Mouse (Mus musculus): ENCODE results near the gene Ago3.

DNA sequence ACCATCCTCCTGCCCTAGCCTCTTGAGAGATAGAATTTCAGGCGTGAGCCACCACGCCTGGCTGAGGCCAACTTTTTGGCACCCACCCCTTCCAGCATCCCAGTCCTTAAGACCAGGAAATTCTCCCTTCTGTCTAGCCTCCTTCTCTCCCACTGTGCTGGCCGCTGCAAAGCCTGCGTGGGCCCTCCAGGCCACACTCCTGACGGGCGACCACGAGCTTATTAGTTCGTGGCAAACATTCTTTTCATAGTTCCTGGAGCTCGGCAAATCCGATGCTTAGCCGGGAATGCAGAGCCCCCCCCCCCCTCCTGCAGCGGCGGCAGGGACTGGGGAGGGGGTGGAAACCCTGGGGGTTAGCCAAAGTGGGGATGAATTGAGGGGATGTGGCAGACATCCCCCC is 138.2 kb downstream of the Ago3 start:
- TF ChIP-seq CTCF (IDR thresholded peaks at IDR 0.05; ENCODE audit: insufficient read depth, low read depth, low read length), result no peak
- no peak for TF ChIP-seq POLR2A (IDR thresholded peaks at IDR 0.05; ENCODE audit: insufficient read depth, low read depth, low read length)

Data from olfactory bulb, adult 2 months (tissue).